Mouse (Mus musculus): ENCODE measurements around the gene Gm4871. TPM values are rescaled to one million over a fixed set of nuclear protein-coding genes. Genes with fewer than 3 reads are reported as not detected.
"Not testable (repeated sequence)": the region's sequence is repeated elsewhere in the genome, so short reads cannot be mapped to it uniquely, and the experiment has no call there.

Gene Gm4871
- not detected in 2 replicates for polyA plus RNA-seq (2016; fragmentation: Nextera tagmentation; extraction: Ambion mirVana)

- H3K4me2 ChIP-seq (replicated peaks); ATAC-seq (ENCODE audit: low FRiP score, low read depth); H3K27me3 ChIP-seq (replicated peaks); H3K36me3 ChIP-seq; H3K9ac ChIP-seq; H3K4me3 ChIP-seq; H3K9me3 ChIP-seq; H3K27ac ChIP-seq; H3K4me1 ChIP-seq: not testable (repeated sequence)
- 77% methylated on average over 5 of the region's 5 CpGs for WGBS
These were observed at the start of gene Gm4871 for GRCm38 (mm10) chr5:145032391-145032790. Gm4871 (minus strand) TSS chr5:145032754.

- no peak overlapping the region for H3K4me3 ChIP-seq
- 0 out of 2 replicates have a peak, but pooled peaks cover 4% of the 10 kb centered on the region for H3K36me3 ChIP-seq
- H3K9me3 ChIP-seq = no peaks in the 10 kb centered on the region
- H3K9ac ChIP-seq = no peak overlapping the region
- no peak overlapping the region for H3K4me2 ChIP-seq (replicated peaks)
- WGBS = 92% methylated on average over 10 of the region's 10 CpGs
- peaks cover 11% of the 10 kb centered on the region for H3K4me1 ChIP-seq
- no peaks in the 10 kb centered on the region for H3K27me3 ChIP-seq (replicated peaks)
- H3K27ac ChIP-seq = no peak overlapping the region
- ATAC-seq (ENCODE audit: low FRiP score, low read depth) = no peak
These were observed 49.5 kb upstream of the Gm4871 start for GRCm38 (mm10) chr5:145081866-145082613.

- Histone ChIP-seq H3K4me3 (no peak overlapping the region), H3K27me3 (replicated peaks) (no peaks in the 10 kb centered on the region), H3K9ac (no peak overlapping the region), H3K4me1 (no peaks in the 10 kb centered on the region), H3K9me3 (no peaks in the 10 kb centered on the region), H3K4me2 (replicated peaks) (no peak overlapping the region), H3K27ac (no peak overlapping the region), H3K36me3 (no peaks in the 10 kb centered on the region)
- WGBS = 71% methylated on average over 3 of the region's 3 CpGs
- ATAC-seq (ENCODE audit: low FRiP score, low read depth) = no peak
These were observed 42.5 kb upstream of the Gm4871 start for GRCm38 (mm10) chr5:145075081-145075480.

- WGBS = 48% methylated on average over 6 of the region's 6 CpGs
- Histone ChIP-seq H3K27ac (no peak overlapping the region), H3K36me3 (no peaks in the 10 kb centered on the region), H3K4me1 (no peaks in the 10 kb centered on the region), H3K4me2 (replicated peaks) (no peak overlapping the region), H3K27me3 (replicated peaks) (no peaks in the 10 kb centered on the region), H3K9me3 (no peaks in the 10 kb centered on the region), H3K4me3 (no peak overlapping the region), H3K9ac (no peak overlapping the region)
- ATAC-seq (ENCODE audit: low FRiP score, low read depth) = no peak
These were observed 38.8 kb upstream of the Gm4871 start for GRCm38 (mm10) chr5:145071342-145071741.

- H3K36me3 ChIP-seq = no peaks in the 10 kb centered on the region
- no peaks in the 10 kb centered on the region for H3K4me1 ChIP-seq
- no peak overlapping the region for H3K27ac ChIP-seq
- H3K9me3 ChIP-seq = no peaks in the 10 kb centered on the region
- no peak overlapping the region for H3K9ac ChIP-seq
- H3K4me2 ChIP-seq (replicated peaks) = no peak overlapping the region
- H3K27me3 ChIP-seq (replicated peaks) = no peaks in the 10 kb centered on the region
- ATAC-seq (ENCODE audit: low FRiP score, low read depth) = no peak
- under 1% methylated on average over 5 of the region's 5 CpGs for WGBS
- H3K4me3 ChIP-seq = no peak overlapping the region
These were observed 37.2 kb upstream of the Gm4871 start for GRCm38 (mm10) chr5:145069707-145070106.

GRCm38 (mm10) chr5:145068863-145069262, 36.3 kb upstream of the Gm4871 start:
- Histone ChIP-seq H3K9me3 (no peaks in the 10 kb centered on the region), H3K4me1 (no peaks in the 10 kb centered on the region), H3K27me3 (replicated peaks) (no peaks in the 10 kb centered on the region), H3K9ac (no peak overlapping the region), H3K4me2 (replicated peaks) (no peak overlapping the region), H3K4me3 (no peak overlapping the region), H3K27ac (no peak overlapping the region), H3K36me3 (no peaks in the 10 kb centered on the region)
- no peak for ATAC-seq (ENCODE audit: low FRiP score, low read depth)
- 72% methylated on average over 3 of the region's 3 CpGs for WGBS

- H3K4me2 ChIP-seq (replicated peaks) = no peak overlapping the region
- no peak overlapping the region for H3K4me3 ChIP-seq
- no peaks in the 10 kb centered on the region for H3K27me3 ChIP-seq (replicated peaks)
- no peaks in the 10 kb centered on the region for H3K36me3 ChIP-seq
- H3K4me1 ChIP-seq = no peaks in the 10 kb centered on the region
- no peaks in the 10 kb centered on the region for H3K9me3 ChIP-seq
- ATAC-seq (ENCODE audit: low FRiP score, low read depth) = no peak
- no peak overlapping the region for H3K9ac ChIP-seq
- H3K27ac ChIP-seq = no peak overlapping the region
- 94% methylated on average over 1 of the region's 1 CpGs for WGBS
These were observed 32.3 kb upstream of the Gm4871 start for GRCm38 (mm10) chr5:145064765-145065340.

GRCm38 (mm10) chr5:145059524-145059923, 27.0 kb upstream of the Gm4871 start:
- Histone ChIP-seq H3K36me3 (no peaks in the 10 kb centered on the region), H3K27me3 (replicated peaks) (no peaks in the 10 kb centered on the region), H3K27ac (no peak overlapping the region), H3K4me3 (no peak overlapping the region), H3K4me2 (replicated peaks) (no peak overlapping the region), H3K9me3 (no peaks in the 10 kb centered on the region), H3K9ac (no peak overlapping the region), H3K4me1 (no peaks in the 10 kb centered on the region)
- no peak for ATAC-seq (ENCODE audit: low FRiP score, low read depth)
- WGBS = 83% methylated on average over 2 of the region's 2 CpGs

- no peak for ATAC-seq (ENCODE audit: low FRiP score, low read depth)
- Histone ChIP-seq H3K27ac (no peak overlapping the region), H3K36me3 (no peaks in the 10 kb centered on the region), H3K4me2 (replicated peaks) (no peak overlapping the region), H3K9ac (no peak overlapping the region), H3K9me3 (no peaks in the 10 kb centered on the region), H3K27me3 (replicated peaks) (no peaks in the 10 kb centered on the region), H3K4me1 (no peaks in the 10 kb centered on the region), H3K4me3 (no peak overlapping the region)
- WGBS = 93% methylated on average over 7 of the region's 7 CpGs
These were observed 26.2 kb upstream of the Gm4871 start for GRCm38 (mm10) chr5:145058722-145059121.

- Histone ChIP-seq H3K4me3 (no peak overlapping the region), H3K9me3 (no peaks in the 10 kb centered on the region), H3K4me2 (replicated peaks) (no peak overlapping the region), H3K36me3 (no peaks in the 10 kb centered on the region), H3K4me1 (no peaks in the 10 kb centered on the region), H3K27me3 (replicated peaks) (no peaks in the 10 kb centered on the region), H3K27ac (no peak overlapping the region), H3K9ac (no peak overlapping the region)
- WGBS = 84% methylated on average over 8 of the region's 8 CpGs
- no peak for ATAC-seq (ENCODE audit: low FRiP score, low read depth)
These were observed 25.4 kb upstream of the Gm4871 start for GRCm38 (mm10) chr5:145057907-145058306.

GRCm38 (mm10) chr5:145054187-145054586, 21.6 kb upstream of the Gm4871 start:
- not testable (repeated sequence) for H3K27me3 ChIP-seq (replicated peaks); ATAC-seq (ENCODE audit: low FRiP score, low read depth); H3K4me3 ChIP-seq; H3K9ac ChIP-seq; H3K27ac ChIP-seq; H3K9me3 ChIP-seq; H3K4me1 ChIP-seq; H3K4me2 ChIP-seq (replicated peaks); H3K36me3 ChIP-seq
- WGBS = 86% methylated on average over 3 of the region's 3 CpGs

- not testable (repeated sequence) for H3K9me3 ChIP-seq; H3K4me3 ChIP-seq; H3K27me3 ChIP-seq (replicated peaks); H3K9ac ChIP-seq; H3K27ac ChIP-seq; ATAC-seq (ENCODE audit: low FRiP score, low read depth); H3K4me1 ChIP-seq; H3K36me3 ChIP-seq; H3K4me2 ChIP-seq (replicated peaks)
- WGBS = 78% methylated on average over 3 of the region's 3 CpGs
These were observed 10.1 kb upstream of the Gm4871 start, which contains the start of gene 1700018F24Rik for GRCm38 (mm10) chr5:145042690-145043089. 1700018F24Rik (plus strand) TSS chr5:145042990.

- Histone ChIP-seq H3K4me2 (replicated peaks) (no peak overlapping the region), H3K4me1 (no peaks in the 10 kb centered on the region), H3K4me3 (no peak overlapping the region), H3K9ac (no peak overlapping the region), H3K27ac (no peak overlapping the region), H3K36me3 (no peaks in the 10 kb centered on the region), H3K9me3 (no peaks in the 10 kb centered on the region), H3K27me3 (replicated peaks) (no peaks in the 10 kb centered on the region)
- 49% methylated on average over 4 of the region's 4 CpGs for WGBS
- no peak for ATAC-seq (ENCODE audit: low FRiP score, low read depth)
These were observed 9.1 kb upstream of the Gm4871 start for GRCm38 (mm10) chr5:145041628-145042027.

Data from neural tube, embryonic 12.5 days (tissue).